Mouse (Mus musculus) heart, adult 8-10 months (tissue): ENCODE measurements at regions not wholly inside any gene's neighbourhood (a gene's known extent, or its start where the extent isn't known, plus 50 kb on each side); places are given as distances from the start of the nearest gene placed in this dataset.

Source experiments
- DNase-seq: peaks from one replicate; pipeline ENCODE4 v3.0.0; 2022; ENCODE audit warnings: low spot score

DNA sequence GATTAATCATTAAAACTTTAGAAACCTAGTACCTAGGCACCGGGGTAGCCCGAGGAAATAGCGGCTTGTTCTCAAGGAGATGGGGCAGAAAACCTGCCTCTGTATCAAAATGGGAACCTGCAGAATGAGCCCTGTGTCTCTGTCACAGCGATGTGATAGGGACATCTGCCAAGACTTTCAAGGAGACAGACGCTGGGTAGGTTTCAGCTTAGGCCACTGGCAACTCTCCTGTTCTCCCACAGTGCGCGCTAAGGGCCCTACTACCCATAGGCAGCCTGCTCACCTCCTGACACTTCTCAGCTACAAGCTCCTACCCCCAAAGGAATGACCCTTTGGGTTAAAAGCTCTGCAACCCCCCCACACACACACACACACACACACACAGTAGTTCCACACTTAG, 396.4 kb downstream of the Sox9 start:
- no peak for DNase-seq

DNA sequence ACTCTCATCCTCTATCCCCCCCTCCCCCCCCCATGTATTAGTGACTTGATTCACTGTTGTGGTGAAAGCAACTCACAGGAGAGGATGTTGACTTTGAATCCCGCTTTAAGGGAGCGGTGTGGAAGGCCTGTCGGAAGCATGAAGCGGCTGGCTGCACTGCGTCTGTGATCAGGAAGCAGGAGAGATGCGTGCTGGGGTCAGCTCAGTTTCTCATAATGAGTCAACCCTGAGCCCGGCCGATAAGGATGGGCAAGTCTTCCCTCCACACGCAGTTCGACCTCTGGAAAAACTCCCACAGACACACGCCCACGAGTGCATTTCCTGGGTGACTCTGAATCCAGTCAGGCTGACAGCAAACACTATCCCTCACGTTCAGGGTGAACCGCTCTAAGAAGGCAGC, 398.0 kb downstream of the Sox9 start:
- DNase-seq = no peak

DNA sequence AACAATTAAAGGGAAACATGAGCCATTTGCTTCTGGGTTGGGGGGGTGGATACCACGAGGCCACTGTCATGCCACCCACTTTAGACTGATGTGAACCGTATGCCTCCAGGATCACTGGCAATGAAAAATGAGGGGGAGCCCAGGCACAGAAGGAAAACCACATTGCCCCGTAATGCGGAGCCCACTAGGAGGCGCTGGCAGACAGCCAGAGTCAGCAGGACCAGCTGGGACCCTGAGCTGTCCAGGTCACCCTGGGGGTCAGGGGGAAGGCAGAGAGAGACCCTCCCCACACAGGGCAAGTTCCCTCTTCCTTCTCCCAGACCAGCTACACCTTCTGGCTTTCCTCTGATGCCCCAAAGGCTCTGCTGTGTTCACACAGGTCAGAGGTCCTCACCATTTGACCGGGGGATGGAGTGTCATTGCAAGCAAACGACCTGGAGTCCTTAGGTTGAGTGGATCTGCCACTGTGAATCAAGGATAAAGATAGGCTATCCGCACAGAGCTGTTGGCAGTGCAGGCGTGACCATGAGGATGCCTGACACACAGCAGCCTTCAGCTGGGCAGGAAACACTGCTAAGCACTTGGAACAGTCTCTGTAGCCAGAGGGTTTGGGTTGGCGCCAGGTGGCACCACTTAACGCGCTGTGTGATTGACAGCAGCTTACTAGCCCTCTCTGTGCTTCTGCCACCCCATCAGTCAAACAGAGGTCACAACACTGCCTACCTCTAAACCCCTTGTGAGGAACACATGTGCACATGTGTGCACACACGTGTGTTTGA, 400.2 kb downstream of the Sox9 start:
- DNase-seq = no peak

DNA sequence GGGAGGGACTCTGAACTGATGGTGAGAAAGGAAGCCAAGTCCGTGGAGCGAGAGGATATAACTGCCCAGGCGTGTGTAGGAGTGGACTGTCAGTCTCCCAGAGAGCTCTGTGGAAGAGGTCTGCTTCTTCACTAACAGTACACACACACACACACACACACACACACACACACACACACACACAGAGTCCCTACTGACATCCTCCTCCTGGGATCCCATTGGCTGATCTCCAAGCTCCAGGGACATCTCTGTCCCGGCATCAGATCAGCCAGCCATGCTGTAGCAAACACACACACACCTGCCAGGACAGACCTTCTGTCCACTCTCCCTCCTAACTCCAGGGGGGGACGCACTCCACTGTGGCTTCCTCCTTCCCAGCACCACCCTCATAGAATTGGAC, 401.5 kb downstream of the Sox9 start:
- no peak for DNase-seq

DNA sequence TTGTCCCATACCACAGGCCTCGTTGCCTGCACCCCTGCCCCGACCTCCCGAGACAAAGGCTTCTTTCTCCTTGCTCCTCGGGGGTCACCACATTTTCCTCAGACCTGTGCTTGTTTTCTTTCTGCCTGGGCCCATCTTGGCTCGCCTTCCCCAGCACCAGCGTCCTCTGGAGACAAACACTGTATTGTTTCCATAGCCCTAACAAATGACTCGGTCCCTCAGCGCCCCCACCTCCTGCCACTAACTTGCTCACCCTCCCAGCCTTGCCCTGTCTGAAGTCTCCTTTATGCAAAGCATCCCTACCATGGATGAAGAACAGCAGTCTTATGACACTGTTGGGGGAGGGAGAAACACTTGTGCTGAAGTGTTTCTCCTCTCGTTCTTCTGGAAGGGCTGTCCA, 402.1 kb downstream of the Sox9 start:
- no peak for DNase-seq

DNA sequence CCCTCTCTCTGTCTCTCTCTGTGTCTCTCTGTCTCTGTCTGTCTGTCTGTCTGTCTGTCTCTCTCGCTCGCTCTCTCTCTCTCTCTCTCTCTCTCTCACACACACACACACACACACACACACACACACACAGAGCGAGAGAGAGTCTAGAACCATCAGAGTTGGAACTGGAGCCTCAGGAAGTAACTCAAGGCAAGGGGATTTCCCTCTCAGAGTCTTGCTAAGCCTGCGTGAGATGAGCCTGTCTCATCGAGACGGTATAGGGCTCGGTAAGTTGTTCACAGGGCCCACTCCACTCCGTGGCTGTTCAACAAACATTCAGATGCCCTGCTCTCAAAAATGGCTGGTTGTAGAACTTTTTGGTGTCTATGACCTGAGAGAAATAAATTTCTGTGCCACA, 405.4 kb downstream of the Sox9 start:
- DNase-seq = no peak

DNA sequence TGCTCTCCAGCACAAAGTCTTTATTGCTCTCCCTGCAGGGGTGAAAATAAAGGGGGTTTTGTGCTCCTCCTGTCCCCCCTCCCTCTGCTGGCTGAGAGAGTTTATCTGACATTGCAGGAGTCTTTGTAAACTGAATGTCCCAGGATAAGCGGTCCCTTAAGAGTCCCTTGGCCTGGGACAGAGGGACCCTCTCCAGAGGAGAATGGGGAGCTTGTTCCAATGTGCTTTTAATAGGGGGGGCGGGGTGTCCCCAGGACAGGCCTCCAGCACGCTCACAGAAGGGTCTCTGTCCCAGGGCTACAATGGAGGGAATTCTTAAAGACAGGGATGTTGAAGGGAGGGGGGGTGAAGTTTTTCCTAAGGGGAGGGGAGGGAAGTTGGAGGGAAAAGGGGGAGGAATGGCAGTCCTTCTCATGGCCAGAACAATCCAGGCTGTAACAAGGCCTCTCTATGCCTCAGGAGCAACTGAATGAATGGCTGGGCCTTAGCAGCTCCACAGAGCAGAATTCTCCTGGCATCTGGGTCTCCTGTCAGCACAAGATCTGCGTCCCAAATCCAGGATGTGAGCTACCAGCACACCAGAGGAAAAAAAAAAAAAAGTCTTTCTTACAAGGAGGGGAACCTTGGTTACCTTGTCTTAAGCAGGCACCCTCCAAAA, 406.4 kb downstream of the Sox9 start:
- DNase-seq = no peak

DNA sequence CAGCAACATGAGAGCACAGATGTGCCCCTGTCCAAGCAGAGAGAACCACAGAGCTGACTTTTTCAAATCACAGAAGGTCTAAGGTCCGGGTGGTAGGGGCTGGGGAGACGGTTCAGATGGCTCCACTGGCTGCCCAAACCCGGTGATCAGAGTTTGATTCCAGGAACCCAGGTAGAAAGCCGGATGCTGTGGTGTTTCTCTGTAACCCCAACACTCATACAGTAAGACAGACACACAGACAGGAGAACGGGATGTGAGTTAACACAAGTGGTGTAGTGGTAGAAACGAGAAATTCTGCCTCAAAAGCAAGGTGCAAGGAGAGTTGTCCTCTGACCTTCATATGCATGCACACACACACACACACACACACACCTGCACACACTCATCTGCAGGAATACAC, 408.0 kb downstream of the Sox9 start:
- no peak for DNase-seq

DNA sequence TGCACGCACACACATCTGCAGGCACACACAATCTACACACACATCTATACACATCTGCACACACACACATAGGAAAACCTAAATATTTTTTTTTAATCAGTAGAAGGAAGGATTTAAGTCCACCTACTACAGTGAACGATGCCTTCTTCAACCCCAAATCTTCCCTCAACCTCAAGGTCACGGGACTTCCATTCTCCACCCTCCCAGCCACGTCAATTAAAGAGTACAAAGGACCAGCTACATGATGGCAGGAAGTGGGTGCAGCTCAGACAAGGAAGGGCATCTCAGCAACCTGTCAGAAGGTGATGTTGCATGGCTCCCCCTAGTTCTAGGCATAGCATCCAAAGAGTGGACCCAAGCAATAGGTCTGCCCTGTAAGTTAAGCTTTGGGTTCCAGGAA, 408.5 kb downstream of the Sox9 start:
- DNase-seq = no peak

DNA sequence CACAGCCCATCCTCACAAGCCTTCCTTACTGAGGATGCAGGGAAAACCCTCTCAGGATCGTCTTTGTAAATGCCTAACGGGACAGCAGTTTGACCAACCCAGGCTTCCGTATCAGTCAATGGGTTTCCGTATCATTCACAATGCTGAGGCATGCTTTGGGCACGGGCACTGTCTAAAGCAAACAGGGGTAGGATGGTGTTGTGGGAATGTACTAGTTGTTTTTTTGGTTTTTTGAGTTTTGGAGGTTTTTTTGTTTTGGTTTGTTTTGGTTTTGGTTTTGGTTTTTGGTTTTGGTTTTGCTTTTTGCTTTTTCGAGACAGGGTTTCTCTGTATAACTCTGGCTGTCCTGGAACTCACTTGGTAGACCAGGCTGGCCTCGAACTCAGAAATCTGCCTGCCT, 409.0 kb downstream of the Sox9 start:
- DNase-seq = no peak

DNA sequence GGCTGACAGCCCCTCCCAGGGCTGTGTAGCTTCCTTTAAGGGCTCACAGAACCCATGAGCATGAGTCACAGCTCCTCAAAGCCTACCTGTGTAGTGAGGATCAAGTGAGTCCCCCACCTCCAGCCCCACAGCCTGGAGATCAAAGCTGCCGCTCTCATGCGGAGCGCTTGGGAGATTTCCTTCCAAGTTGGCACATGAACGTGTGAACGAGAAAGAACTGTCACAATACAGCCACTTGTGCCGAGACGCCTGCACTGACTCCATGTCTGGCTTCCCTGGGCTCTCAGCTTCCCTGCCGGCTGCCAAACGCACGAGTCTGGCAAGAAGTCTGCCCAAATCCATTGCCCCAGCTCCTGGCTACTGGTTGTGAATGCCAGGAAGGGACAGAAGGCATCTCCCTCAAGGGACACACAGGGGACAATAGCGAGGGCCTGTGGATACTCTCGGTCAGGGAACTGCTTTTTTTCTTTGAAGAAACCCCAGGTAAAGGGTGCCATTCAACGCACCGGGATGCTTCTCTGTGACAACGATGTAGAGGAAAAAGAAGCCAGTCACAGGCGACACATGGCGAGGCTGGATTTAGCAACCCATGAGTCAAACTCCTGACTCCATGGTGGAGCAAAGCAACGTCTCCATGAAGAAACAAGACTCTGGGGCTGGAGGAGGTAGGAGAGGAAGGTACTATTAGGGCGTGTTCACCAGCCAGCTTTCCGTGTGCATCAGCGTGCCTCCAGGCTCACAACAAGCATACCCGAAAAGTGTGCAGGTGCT, 410.2 kb downstream of the Sox9 start:
- DNase-seq = no peak

DNA sequence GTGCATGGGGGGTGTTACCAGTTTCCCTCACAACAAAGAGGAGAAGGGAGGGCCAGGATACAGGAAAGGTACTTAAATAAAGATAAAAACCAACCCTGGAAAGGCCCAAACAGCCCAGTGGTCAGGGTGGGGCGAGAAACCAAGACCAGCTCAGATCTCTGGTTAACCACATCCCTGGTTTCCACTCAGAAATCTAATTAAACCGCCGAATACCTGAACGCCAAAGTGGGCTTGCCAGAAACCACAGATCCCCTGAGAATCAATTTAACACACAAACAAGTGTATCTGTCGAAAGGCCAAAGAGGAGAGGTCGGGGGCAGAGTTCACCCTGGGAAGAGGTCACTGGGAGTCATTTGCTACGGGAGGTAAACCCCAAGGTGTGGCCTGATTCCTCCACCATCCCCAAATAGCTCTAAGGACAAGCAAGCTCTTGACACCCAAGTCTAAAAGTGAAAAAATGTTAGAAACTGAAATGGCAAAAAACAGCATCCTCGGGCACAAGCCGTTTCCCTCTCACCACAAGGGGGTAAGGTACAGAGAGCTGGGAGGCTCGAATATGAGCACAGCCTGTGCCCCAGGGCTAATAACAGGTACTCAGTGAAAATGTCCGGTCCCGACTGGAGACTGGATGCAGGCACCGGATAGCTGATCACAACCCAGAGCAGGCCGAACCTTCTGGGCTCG, 412.3 kb downstream of the Sox9 start:
- DNase-seq = no peak
